Mouse (Mus musculus): ENCODE results near the gene Rnf224. TPM values are rescaled to one million over a fixed set of nuclear protein-coding genes. Genes with fewer than 3 reads are reported as not detected.
A peak's percentile ranks its signal among the peaks of the same experiment; 100 is the strongest.

The Rnf224 gene
- polyA plus RNA-seq, 1 experiment from 2014 or later: not detected

DNA sequence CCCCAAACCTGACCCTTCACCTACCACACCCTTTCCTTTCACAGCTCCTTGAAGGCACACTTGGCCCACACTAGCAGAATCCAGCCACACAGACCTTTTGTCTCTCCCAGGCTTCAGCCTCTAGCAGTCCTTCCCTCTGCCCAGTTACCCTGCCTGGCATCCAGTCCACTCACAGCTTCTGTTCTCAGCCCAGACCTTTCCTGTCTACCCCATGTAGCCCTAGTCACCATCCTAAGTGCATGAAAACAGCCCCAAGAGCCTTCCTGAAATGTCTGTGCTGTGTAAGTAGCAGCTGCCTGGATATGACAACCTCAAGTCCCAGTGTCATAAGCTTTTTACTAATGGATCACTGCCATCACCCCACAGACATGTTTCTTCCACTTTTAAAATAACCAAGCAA lies 38.6 kb downstream of the Rnf224 start:
- Histone ChIP-seq H3K4me1 (ENCODE audit: control insufficient read depth, insufficient read depth, low read length) (peaks cover 31% of the 10 kb centered on the region), H3K4me2 (no peak overlapping the region), H3K4me3 (ENCODE audit: low read depth, low read length) (no peak overlapping the region), H3K9me3 (replicated peaks; ENCODE audit: control insufficient read depth, low read length) (no peaks in the 10 kb centered on the region), H3K9ac (ENCODE audit: low read depth, low read length) (no peak overlapping the region), H3K27me3 (ENCODE audit: control insufficient read depth, insufficient read depth, low read length) (peaks cover 21% of the 10 kb centered on the region), H3K36me3 (ENCODE audit: control insufficient read depth, insufficient read depth, low read length) (peaks cover 23% of the 10 kb centered on the region), H3K27ac (ENCODE audit: low read depth, low read length) (no peak overlapping the region)
- ATAC-seq (replicated peaks; ENCODE audit: insufficient number of reproducible peaks, low FRiP score, low TSS enrichment): no peak

DNA sequence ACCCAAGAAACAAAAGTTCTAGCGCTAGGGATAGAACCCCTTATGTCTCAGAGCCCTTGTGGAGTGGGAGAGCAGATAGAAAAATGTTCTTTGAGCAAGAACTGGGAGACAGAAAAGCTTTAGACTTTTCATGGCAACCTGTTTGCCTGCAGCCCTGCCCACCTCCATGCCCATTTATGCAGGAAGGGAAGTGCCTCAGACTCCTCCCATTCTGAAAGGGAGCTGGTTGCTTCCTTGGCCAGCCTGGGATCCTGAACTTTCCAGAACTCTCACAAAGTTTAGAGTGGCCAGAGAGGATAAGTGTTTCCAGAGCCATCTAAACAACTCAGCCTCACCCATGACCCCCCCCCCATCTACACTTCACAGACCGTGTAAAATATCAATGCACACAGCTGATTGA lies 39.4 kb downstream of the Rnf224 start:
- H3K36me3 ChIP-seq (ENCODE audit: control insufficient read depth, insufficient read depth, low read length): peaks cover 16% of the 10 kb centered on the region
- H3K4me2 ChIP-seq: peak overlapping the region; percentile 76
- no peak for ATAC-seq (replicated peaks; ENCODE audit: insufficient number of reproducible peaks, low FRiP score, low TSS enrichment)
- WGBS (ENCODE audit: insufficient replicate concordance): 15% methylated on average over 2 of the region's 2 CpGs
- H3K27ac ChIP-seq (ENCODE audit: low read depth, low read length): peak overlapping the region; percentile 70
- no peaks in the 10 kb centered on the region for H3K9me3 ChIP-seq (replicated peaks; ENCODE audit: control insufficient read depth, low read length)
- H3K9ac ChIP-seq (ENCODE audit: low read depth, low read length): peak overlapping the region; percentile 16; the same call in 1 of the 2 replicates
- H3K4me1 ChIP-seq (ENCODE audit: control insufficient read depth, insufficient read depth, low read length): peaks cover 32% of the 10 kb centered on the region
- H3K4me3 ChIP-seq (ENCODE audit: low read depth, low read length): no peak overlapping the region
- peaks cover 21% of the 10 kb centered on the region for H3K27me3 ChIP-seq (ENCODE audit: control insufficient read depth, insufficient read depth, low read length)

DNA sequence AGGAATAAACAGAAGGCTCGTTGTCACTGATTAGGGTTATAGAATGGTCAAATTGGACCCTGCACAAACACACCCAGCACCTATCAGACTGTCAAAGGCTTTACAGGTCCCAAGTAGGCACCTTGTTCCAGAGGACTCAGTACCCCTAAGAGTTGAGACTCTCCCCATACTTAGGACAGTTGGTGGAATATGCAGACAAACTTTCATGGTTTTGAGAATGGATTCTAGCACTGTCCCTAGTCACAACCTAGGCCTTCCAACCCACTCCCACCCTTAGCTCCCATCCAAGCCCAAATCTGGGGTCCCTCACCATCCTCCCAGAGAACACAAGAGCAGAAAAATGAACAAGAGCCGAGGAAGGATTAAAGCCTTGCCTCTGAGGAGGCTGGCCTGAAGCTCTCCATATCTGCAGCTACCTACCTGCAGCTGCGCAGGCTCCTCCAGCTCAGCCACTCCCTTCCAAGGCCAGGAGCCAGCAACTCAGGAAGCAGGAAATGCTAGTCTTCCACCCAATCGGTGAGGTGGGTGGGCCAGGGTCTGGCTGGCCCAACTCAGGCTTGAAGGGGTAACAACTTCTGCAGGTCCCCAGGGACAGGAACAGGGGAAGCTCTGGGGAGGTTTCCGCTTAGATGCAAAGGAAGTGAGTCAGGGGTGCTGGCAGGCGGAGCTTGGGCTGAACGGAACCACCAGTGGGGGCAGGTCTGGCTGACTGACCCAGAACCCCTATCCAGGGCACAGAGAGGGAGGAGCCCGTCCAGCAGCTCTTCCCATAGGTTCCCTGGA lies 40.2 kb downstream of the Rnf224 start, which contains the start of gene Tor4a:
Gene Tor4a, minus strand, starts transcription at position 715 of the 783 bp plus-strand sequence.
- ATAC-seq (replicated peaks; ENCODE audit: insufficient number of reproducible peaks, low FRiP score, low TSS enrichment): peak; percentile 59
- 8% methylated on average over 8 of the region's 8 CpGs for WGBS (ENCODE audit: insufficient replicate concordance)
- Histone ChIP-seq H3K9ac (ENCODE audit: low read depth, low read length) (peak within 1 kb of the TSS; percentile 54), H3K27me3 (ENCODE audit: control insufficient read depth, insufficient read depth, low read length) (peaks cover 21% of the 10 kb centered on the region), H3K27ac (ENCODE audit: low read depth, low read length) (peak within 1 kb of the TSS; percentile 70), H3K4me2 (peak within 1 kb of the TSS; percentile 76), H3K36me3 (ENCODE audit: control insufficient read depth, insufficient read depth, low read length) (peaks cover 15% of the 10 kb centered on the region), H3K4me3 (ENCODE audit: low read depth, low read length) (peak within 1 kb of the TSS; percentile 43), H3K4me1 (ENCODE audit: control insufficient read depth, insufficient read depth, low read length) (peaks cover 32% of the 10 kb centered on the region), H3K9me3 (replicated peaks; ENCODE audit: control insufficient read depth, low read length) (no peaks in the 10 kb centered on the region)

DNA sequence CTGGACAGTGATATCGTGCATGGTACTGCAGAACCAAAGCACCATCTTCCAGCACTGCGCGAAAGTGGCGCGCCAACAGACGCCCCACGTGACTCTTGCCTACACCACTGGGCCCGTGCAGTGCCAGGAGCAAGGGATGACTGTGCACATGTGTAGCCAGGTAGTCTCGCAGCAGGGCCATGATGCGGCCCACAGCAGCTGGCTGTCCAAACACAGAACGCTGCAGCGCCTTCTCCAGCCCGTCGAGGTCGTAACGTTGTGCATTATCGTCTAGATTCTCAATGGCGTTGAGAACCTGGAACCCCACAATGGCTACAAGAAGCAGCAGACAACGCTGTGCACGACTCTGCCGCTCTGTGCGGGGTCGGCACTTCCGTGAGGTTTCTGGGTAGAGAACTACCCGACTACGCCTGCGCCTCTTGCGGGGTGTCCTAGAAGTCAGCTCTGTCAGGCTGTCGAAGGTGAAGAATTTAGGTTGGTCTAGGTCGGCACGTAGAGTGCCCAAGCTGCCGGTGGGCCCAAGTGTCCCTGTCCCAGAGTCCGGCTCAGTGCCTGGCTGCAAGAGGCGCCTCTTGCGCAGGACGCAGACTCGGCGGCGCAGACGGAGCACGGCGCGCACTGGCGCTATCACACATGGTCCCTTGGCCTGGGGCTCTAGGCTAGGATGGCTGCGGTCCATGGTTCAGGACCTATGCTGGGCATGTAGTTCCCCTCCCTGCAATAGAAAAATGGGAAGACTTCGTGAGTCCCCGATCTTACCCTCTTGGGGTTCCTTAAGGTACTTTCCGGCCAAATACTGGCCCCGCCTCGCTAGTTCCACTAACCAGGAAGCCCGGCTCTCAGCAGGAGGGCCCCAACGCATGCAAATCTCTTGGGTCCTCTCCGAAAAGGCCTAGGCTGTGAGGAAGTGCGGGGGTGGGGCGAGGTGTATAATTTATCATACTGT lies 41.1 kb downstream of the Rnf224 start:
- H3K4me2 ChIP-seq: peak overlapping the region; percentile 76
- no peak for ATAC-seq (replicated peaks; ENCODE audit: insufficient number of reproducible peaks, low FRiP score, low TSS enrichment)
- peaks cover 9% of the 10 kb centered on the region; the same call in 1 of the 2 replicates for H3K36me3 ChIP-seq (ENCODE audit: control insufficient read depth, insufficient read depth, low read length)
- WGBS (ENCODE audit: insufficient replicate concordance): 14% methylated on average over 55 of the region's 55 CpGs
- H3K9me3 ChIP-seq (replicated peaks; ENCODE audit: control insufficient read depth, low read length): no peaks in the 10 kb centered on the region
- H3K27me3 ChIP-seq (ENCODE audit: control insufficient read depth, insufficient read depth, low read length): peaks cover 21% of the 10 kb centered on the region
- peak overlapping the region; percentile 70 for H3K27ac ChIP-seq (ENCODE audit: low read depth, low read length)
- H3K4me1 ChIP-seq (ENCODE audit: control insufficient read depth, insufficient read depth, low read length): peaks cover 32% of the 10 kb centered on the region
- H3K4me3 ChIP-seq (ENCODE audit: low read depth, low read length): peak overlapping the region; percentile 43
- peak overlapping the region; percentile 54 for H3K9ac ChIP-seq (ENCODE audit: low read depth, low read length)

DNA sequence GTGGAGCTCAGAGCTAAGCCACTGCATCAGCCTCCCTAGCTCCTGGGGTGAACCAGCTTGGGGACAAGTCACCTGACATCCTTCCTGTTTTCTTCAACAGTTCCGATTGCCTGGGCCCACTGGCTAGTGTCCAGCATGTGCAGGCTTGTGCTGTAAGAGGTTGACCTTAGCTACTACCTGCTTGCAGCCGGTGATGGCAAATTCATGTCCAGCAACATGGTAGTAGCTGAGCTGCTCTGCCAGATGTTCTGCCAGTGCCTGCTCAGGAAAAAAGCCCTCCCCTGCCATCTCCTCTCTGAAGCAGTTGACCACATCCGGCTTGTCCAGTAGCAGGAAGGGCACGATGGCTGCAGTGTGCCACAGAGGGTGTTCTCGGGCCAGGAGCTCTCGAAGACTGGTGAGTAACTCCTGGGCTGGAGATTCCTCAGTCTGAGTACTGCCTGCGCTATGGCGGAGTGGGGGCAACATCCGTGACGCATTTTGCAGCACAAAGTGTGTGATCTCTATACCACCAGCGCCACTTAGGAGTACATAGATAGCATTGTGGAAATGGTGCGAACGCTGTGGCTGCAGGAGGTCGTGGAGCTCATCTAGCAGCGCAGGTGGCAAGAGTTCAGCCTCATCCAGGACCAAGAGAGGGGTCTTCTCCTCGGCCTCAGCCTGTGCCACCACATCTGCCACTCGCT lies 42.0 kb downstream of the Rnf224 start:
- no peak for ATAC-seq (replicated peaks; ENCODE audit: insufficient number of reproducible peaks, low FRiP score, low TSS enrichment)
- H3K36me3 ChIP-seq (ENCODE audit: control insufficient read depth, insufficient read depth, low read length): peaks cover under 1% of the 10 kb centered on the region; the same call in 1 of the 2 replicates
- H3K9ac ChIP-seq (ENCODE audit: low read depth, low read length): no peak overlapping the region; the same call in 1 of the 2 replicates
- no peak overlapping the region for H3K4me3 ChIP-seq (ENCODE audit: low read depth, low read length)
- WGBS (ENCODE audit: insufficient replicate concordance): 73% methylated on average over 17 of the region's 17 CpGs
- H3K27me3 ChIP-seq (ENCODE audit: control insufficient read depth, insufficient read depth, low read length): peaks cover 21% of the 10 kb centered on the region
- H3K4me2 ChIP-seq: peak overlapping the region; percentile 76
- peaks cover 32% of the 10 kb centered on the region for H3K4me1 ChIP-seq (ENCODE audit: control insufficient read depth, insufficient read depth, low read length)
- H3K9me3 ChIP-seq (replicated peaks; ENCODE audit: control insufficient read depth, low read length): no peaks in the 10 kb centered on the region
- no peak overlapping the region for H3K27ac ChIP-seq (ENCODE audit: low read depth, low read length)

DNA sequence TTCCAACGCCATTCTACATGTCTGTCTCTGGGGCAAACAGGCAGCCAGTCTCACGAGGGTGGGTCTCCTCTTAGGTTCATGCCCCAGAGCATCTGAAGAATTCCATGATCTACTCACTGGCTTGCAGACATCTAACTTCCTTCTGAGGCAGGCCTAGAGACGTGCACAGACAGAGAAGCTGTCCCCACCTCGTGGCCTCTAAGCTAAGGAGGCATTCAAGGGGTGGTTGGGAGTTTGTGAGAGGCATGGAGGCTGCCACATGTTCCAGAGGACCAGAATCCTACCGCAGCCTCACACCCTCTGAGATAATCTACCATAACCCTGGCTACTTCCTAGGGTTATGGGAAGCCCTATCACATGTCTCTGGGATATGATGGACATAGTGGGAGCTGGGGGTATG lies 42.6 kb downstream of the Rnf224 start:
- Histone ChIP-seq H3K4me1 (ENCODE audit: control insufficient read depth, insufficient read depth, low read length) (peaks cover 32% of the 10 kb centered on the region), H3K4me2 (no peak overlapping the region), H3K27ac (ENCODE audit: low read depth, low read length) (no peak overlapping the region), H3K9me3 (replicated peaks; ENCODE audit: control insufficient read depth, low read length) (no peaks in the 10 kb centered on the region), H3K27me3 (ENCODE audit: control insufficient read depth, insufficient read depth, low read length) (peaks cover 21% of the 10 kb centered on the region), H3K36me3 (ENCODE audit: control insufficient read depth, insufficient read depth, low read length) (no peaks in the 10 kb centered on the region; the same call in 1 of the 2 replicates), H3K9ac (ENCODE audit: low read depth, low read length) (no peak overlapping the region), H3K4me3 (ENCODE audit: low read depth, low read length) (no peak overlapping the region)
- no peak for ATAC-seq (replicated peaks; ENCODE audit: insufficient number of reproducible peaks, low FRiP score, low TSS enrichment)
- WGBS (ENCODE audit: insufficient replicate concordance): 73% methylated on average over 5 of the region's 5 CpGs

DNA sequence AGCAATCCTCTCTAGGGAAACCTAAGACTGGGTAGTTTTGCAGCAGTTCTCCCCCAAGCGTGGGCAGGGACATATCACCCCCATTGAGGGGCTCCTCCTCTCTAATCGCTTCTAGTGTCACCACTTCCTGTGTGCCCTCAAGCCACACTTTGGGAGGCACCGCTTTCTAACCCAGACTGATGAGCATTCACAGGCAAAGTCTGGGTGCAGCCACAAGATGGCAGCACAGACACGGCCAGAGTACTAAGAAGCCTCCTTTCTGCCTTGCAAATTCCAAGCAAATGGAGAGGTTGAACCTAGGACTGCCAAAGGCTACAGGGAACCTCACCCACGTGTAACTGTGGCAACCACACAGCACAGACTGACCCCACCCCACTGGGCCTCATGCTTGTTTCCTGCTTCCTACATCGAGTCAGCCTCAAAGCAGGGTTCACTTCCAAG lies 43.2 kb downstream of the Rnf224 start:
- peaks cover 32% of the 10 kb centered on the region for H3K4me1 ChIP-seq (ENCODE audit: control insufficient read depth, insufficient read depth, low read length)
- no peak overlapping the region for H3K9ac ChIP-seq (ENCODE audit: low read depth, low read length)
- no peak overlapping the region for H3K27ac ChIP-seq (ENCODE audit: low read depth, low read length)
- WGBS (ENCODE audit: insufficient replicate concordance): under 1% methylated on average over 6 of the region's 6 CpGs
- no peaks in the 10 kb centered on the region; the same call in 1 of the 2 replicates for H3K36me3 ChIP-seq (ENCODE audit: control insufficient read depth, insufficient read depth, low read length)
- peaks cover 21% of the 10 kb centered on the region for H3K27me3 ChIP-seq (ENCODE audit: control insufficient read depth, insufficient read depth, low read length)
- 0 out of 2 replicates have a peak, but pooled peaks have one; percentile 41 for ATAC-seq (replicated peaks; ENCODE audit: insufficient number of reproducible peaks, low FRiP score, low TSS enrichment)
- peak overlapping the region; percentile 43 for H3K4me2 ChIP-seq
- no peaks in the 10 kb centered on the region for H3K9me3 ChIP-seq (replicated peaks; ENCODE audit: control insufficient read depth, low read length)
- H3K4me3 ChIP-seq (ENCODE audit: low read depth, low read length): no peak overlapping the region

DNA sequence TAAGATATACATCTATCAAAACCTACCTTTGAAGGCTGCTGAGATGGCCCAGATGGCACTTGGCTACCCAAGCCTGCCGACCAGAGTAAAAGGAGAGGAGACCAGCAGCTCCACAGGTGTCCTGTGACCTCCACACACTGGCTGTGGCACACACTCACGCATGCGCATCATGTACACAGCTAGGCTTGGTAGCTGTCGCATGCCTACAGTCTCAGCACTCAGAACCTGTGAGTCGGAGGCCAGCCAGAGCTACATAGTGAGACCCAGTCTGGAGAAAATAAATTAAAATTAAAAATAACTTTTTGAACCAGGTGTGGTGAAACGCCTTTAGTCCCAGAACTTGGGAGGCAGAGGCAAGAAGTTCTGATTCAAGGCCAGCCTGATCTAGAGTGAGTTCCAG lies 48.7 kb downstream of the Rnf224 start:
- no peak overlapping the region for H3K4me2 ChIP-seq
- H3K36me3 ChIP-seq (ENCODE audit: control insufficient read depth, insufficient read depth, low read length): no peaks in the 10 kb centered on the region
- peaks cover 22% of the 10 kb centered on the region for H3K27me3 ChIP-seq (ENCODE audit: control insufficient read depth, insufficient read depth, low read length)
- H3K4me1 ChIP-seq (ENCODE audit: control insufficient read depth, insufficient read depth, low read length): no peaks in the 10 kb centered on the region
- ATAC-seq (replicated peaks; ENCODE audit: insufficient number of reproducible peaks, low FRiP score, low TSS enrichment): no peak
- no peaks in the 10 kb centered on the region for H3K9me3 ChIP-seq (replicated peaks; ENCODE audit: control insufficient read depth, low read length)
- 76% methylated on average over 6 of the region's 6 CpGs for WGBS (ENCODE audit: insufficient replicate concordance)
- no peak overlapping the region for H3K4me3 ChIP-seq (ENCODE audit: low read depth, low read length)
- H3K9ac ChIP-seq (ENCODE audit: low read depth, low read length): no peak overlapping the region
- H3K27ac ChIP-seq (ENCODE audit: low read depth, low read length): no peak overlapping the region
